Mouse (Mus musculus) megakaryocyte, embryonic 14.5 days (primary cell): Measurements from ENCODE around the gene Mfn1.

Experiments used
- FLI1 ChIP-seq: IDR thresholded peaks from 2 replicates; pipeline ENCODE4 v1.6.1; 2012; ENCODE audit warnings: low read length, inconsistent platforms, mixed read lengths
- GATA1 ChIP-seq: IDR thresholded peaks from 3 replicates; pipeline ENCODE4 v1.6.1; 2012; ENCODE audit warnings: mixed read lengths, low read length, inconsistent platforms, borderline replicate concordance

DNA sequence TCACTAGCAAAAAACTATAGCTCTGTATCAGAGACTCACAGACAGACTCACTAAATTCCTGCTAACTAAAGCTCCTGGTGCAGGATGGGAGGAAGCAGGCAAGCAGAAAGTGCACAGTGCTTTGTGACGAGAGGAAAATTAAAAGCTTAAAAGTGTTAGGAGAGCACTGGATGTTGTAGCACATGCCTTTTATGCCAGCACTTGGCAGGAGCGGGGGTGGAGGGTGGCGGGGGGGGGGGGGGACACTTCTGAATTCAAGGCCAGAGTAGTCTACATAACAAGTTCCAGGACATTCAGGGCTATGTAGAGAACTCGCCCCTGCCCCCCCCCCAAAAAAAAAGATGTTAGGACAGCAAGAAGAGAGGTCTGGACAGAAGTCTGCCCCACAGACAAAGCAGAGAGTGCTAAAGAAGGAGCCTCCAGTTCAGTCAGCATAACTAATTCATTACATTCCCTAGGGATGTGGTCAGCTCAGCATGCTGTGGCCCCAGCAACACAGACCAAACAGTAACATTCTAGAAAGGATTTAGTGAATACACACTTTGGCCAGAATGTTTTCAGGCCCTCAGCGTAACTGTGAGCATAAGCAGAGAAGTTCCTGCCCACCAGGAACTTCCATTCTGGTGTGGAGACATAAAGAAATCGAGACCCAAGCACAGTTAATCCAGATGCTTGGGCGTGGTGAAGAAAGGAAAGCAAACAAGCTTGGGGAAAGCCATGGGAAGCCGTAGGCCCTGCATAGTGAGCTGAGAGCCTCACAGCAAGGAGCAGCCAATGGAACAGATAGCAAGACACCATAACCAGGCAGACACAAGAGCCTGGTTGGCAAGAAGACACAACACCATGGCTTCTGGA is 33.2 kb upstream of the Mfn1 start:
- TF ChIP-seq GATA1, result no peak
- TF ChIP-seq FLI1, result no peak
